Mouse (Mus musculus) neural tube, embryonic 13.5 days (tissue): ENCODE data around the gene Nat8. TPM values are rescaled to one million over a fixed set of nuclear protein-coding genes. Genes with fewer than 3 reads are reported as not detected.

Source experiments
- microRNA-seq: library from miRNA; unstranded; fragments of <30 nt; microRNA quantifications from one replicate; pipeline ENCODE4, GENCODE M21; 2016
- polyA plus RNA-seq: library from polyadenylated mRNA; unstranded; fragments of >200 nt; fragmentation: Nextera tagmentation; extraction: Ambion mirVana; gene quantifications from 2 replicates; pipeline ENCODE4 v1.2.1, GENCODE M21; 2015

Gene Nat8
- polyA plus RNA-seq, 1 experiment from 2014 or later: not detected

Small RNA genes within 50 kb of the gene (microRNA-seq; reads per million reads assigned to microRNA genes)
- gene Mir6375: not detected

Other genes starting within 250 kb of the Nat8 start
- gene Alms1, start 244.6 kb downstream of the Nat8 start, polyA plus RNA-seq: 4.4 and 6.0 TPM in 2 replicates
- not detected in 2 replicates for gene Nat8f7, start 118.9 kb downstream of the Nat8 start, polyA plus RNA-seq
- 0.20 TPM in 1 of 2 replicates, not detected in the other for gene Nat8f3, start 66.3 kb downstream of the Nat8 start, polyA plus RNA-seq
- gene Nat8f6, start 11.1 kb downstream of the Nat8 start, polyA plus RNA-seq: not detected in 2 replicates
- 0.20 TPM in 1 of 2 replicates, not detected in the other for gene Nat8f5, start 11.1 kb downstream of the Nat8 start, polyA plus RNA-seq
- not detected in 2 replicates for gene Nat8f2, start 37.1 kb upstream of the Nat8 start, polyA plus RNA-seq
- gene Nat8f4, start 72.8 kb upstream of the Nat8 start, polyA plus RNA-seq: 4.6 and 5.2 TPM in 2 replicates
- 49.2 and 58.6 TPM in 2 replicates for gene Tprkb, start 79.8 kb upstream of the Nat8 start, polyA plus RNA-seq
- gene Nat8f1, start 83.6 kb upstream of the Nat8 start, polyA plus RNA-seq: 13.6 and 16.9 TPM in 2 replicates
- gene Dusp11, start 129.6 kb upstream of the Nat8 start, polyA plus RNA-seq: 53.0 and 57.4 TPM in 2 replicates
- gene Figla, start 184.1 kb upstream of the Nat8 start, polyA plus RNA-seq: not detected in 2 replicates
- gene Add2, start 196.6 kb upstream of the Nat8 start, polyA plus RNA-seq: 137 and 148 TPM in 2 replicates